Mouse (Mus musculus): Measurements from ENCODE around the gene H6pd.

The H6pd gene

GRCm38 (mm10) chr4:149999510-149999900 lies 9.3 kb downstream of the H6pd start:
- DNase-seq (ENCODE audit: low spot score in 2 of 2) = no peak

GRCm38 (mm10) chr4:149998786-149999509 lies 9.9 kb downstream of the H6pd start:
- DNase-seq (ENCODE audit: low spot score in 2 of 2) = no peak

- no peak for DNase-seq (ENCODE audit: low spot score in 2 of 2)
Observed at GRCm38 (mm10) chr4:149997999-149998398, 10.8 kb downstream of the H6pd start.

GRCm38 (mm10) chr4:149996440-149996839 lies 12.4 kb downstream of the H6pd start:
- DNase-seq (ENCODE audit: low spot score in 2 of 2) = no peak

GRCm38 (mm10) chr4:149995911-149996310 lies 12.9 kb downstream of the H6pd start:
- no peak for DNase-seq (ENCODE audit: low spot score in 2 of 2)

GRCm38 (mm10) chr4:149994218-149994617 lies 14.6 kb downstream of the H6pd start:
- no peak for DNase-seq (ENCODE audit: low spot score in 2 of 2)

GRCm38 (mm10) chr4:149992670-149993032 lies 16.2 kb downstream of the H6pd start:
- no peak for DNase-seq (ENCODE audit: low spot score in 2 of 2)

- no peak for DNase-seq (ENCODE audit: low spot score in 2 of 2)
Observed at GRCm38 (mm10) chr4:149991755-149992669, 16.8 kb downstream of the H6pd start.

GRCm38 (mm10) chr4:149990954-149991633 lies 17.7 kb downstream of the H6pd start:
- DNase-seq (ENCODE audit: low spot score in 2 of 2) = no peak

GRCm38 (mm10) chr4:149990212-149990953 lies 18.4 kb downstream of the H6pd start:
- peak in 1 of 2 experiments; percentile 35 for DNase-seq (ENCODE audit: low spot score in 2 of 2)

GRCm38 (mm10) chr4:149988931-149989556 lies 19.8 kb downstream of the H6pd start:
- peak; percentile 78 to 83 for DNase-seq (ENCODE audit: low spot score in 2 of 2)

GRCm38 (mm10) chr4:149988301-149988700 lies 20.5 kb downstream of the H6pd start:
- DNase-seq (ENCODE audit: low spot score in 2 of 2) = no peak

- DNase-seq (ENCODE audit: low spot score in 2 of 2) = no peak
Observed at GRCm38 (mm10) chr4:149986671-149987417, 22.0 kb downstream of the H6pd start.

GRCm38 (mm10) chr4:149983921-149984645 lies 24.7 kb downstream of the H6pd start:
- DNase-seq (ENCODE audit: low spot score in 2 of 2) = no peak

GRCm38 (mm10) chr4:149982154-149982553 lies 26.7 kb downstream of the H6pd start:
- no peak for DNase-seq (ENCODE audit: low spot score in 2 of 2)

- peak; percentile 88 to 93 for DNase-seq (ENCODE audit: low spot score in 2 of 2)
Observed at GRCm38 (mm10) chr4:149979819-149980308, 29.0 kb downstream of the H6pd start.

GRCm38 (mm10) chr4:149978820-149979219 lies 30.0 kb downstream of the H6pd start:
- no peak for DNase-seq (ENCODE audit: low spot score in 2 of 2)

- DNase-seq (ENCODE audit: low spot score in 2 of 2) = no peak
Observed at GRCm38 (mm10) chr4:149977801-149978544, 30.9 kb downstream of the H6pd start.

- peak in 1 of 2 experiments; percentile 60 for DNase-seq (ENCODE audit: low spot score in 2 of 2)
Observed at GRCm38 (mm10) chr4:149977181-149977580, 31.6 kb downstream of the H6pd start.

Measured in frontal cortex, postnatal 36 days (tissue).